Mouse (Mus musculus): ENCODE data around the gene Gdap2. TPM values are rescaled to one million over a fixed set of nuclear protein-coding genes. Genes with fewer than 3 reads are reported as not detected.

Gene Gdap2
- polyA plus RNA-seq (2014; fragmentation: Nextera tagmentation; extraction: Ambion mirVana): 26.3 and 27.0 TPM in 2 replicates

DNA sequence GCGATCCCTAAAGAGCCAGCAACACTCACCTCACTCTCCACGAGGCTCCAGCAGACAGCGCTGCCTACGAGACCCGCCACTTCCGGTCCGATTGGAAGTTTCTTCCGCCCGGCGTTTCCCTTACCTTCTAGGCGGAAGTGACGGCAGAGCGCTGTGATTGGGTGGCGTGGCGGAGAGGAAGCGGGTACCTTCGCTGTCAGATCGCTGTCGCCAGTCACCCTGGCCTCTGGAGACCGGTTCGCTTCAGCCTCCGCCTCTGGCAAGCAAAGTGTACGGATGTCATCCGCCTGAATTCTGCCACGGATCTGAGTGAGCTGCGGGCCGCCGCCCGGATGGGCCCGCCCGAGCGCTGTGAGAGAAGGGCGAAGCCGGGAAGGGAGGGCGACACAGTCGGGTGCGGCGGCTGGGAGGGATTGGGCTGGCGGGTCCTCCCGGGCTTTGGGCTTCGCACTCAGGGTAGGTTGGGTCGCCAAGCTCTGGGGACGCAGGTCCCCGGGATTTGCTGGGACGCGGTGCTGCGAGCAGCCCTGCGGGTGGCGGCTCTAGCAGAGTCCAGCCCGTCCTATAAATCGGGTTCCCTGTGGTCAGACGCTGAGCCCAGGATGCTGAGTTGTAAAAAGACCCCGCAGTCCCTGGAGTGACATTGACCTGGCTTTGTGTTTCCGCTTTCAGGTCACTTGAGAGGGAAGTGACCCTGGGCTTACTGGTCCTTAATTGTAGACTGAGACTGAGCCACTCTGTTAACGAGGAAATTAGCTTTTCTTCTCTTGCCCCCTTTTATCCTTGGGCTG lies at the start of gene Gdap2, which contains the start of gene Wdr3:
Gdap2 (plus strand) TSS at position 67 of the 791 bp plus-strand sequence.
Wdr3 (minus strand) TSS at position 93 of the 791 bp plus-strand sequence.
- Histone ChIP-seq H3K27me3 (replicated peaks; ENCODE audit: control insufficient read depth, insufficient read depth, low read length) (no peaks in the 10 kb centered on the region), H3K9ac (ENCODE audit: low read length) (peak within 1 kb of the TSS; percentile 68), H3K4me1 (replicated peaks; ENCODE audit: control insufficient read depth, insufficient read depth, low read length) (peaks cover 8% of the 10 kb centered on the region), H3K4me2 (ENCODE audit: low read length) (peak within 1 kb of the TSS; percentile 78), H3K36me3 (ENCODE audit: control insufficient read depth, insufficient read depth, low read length) (peaks cover 23% of the 10 kb centered on the region), H3K9me3 (ENCODE audit: control insufficient read depth, low read length) (no peaks in the 10 kb centered on the region), H3K27ac (ENCODE audit: low read depth) (peak within 1 kb of the TSS; percentile 64), H3K4me3 (ENCODE audit: low read depth, low read length) (peak within 1 kb of the TSS; percentile 92)
- DNase-seq (ENCODE audit: low spot score): peak; percentile 92
- peak; percentile 94 for ATAC-seq (replicated peaks; ENCODE audit: low FRiP score, low TSS enrichment, low read depth)
- WGBS: under 1% methylated on average over 55 of the region's 55 CpGs

GRCm38 (mm10) chr3:100118681-100119080 lies 43.5 kb upstream of the Gdap2 start:
- 78% methylated on average over 2 of the region's 2 CpGs for WGBS
- Histone ChIP-seq H3K9ac (ENCODE audit: low read length) (no peak overlapping the region), H3K27me3 (replicated peaks; ENCODE audit: control insufficient read depth, insufficient read depth, low read length) (no peaks in the 10 kb centered on the region), H3K4me3 (ENCODE audit: low read depth, low read length) (no peak overlapping the region), H3K4me2 (ENCODE audit: low read length) (no peak overlapping the region), H3K36me3 (ENCODE audit: control insufficient read depth, insufficient read depth, low read length) (no peaks in the 10 kb centered on the region), H3K4me1 (replicated peaks; ENCODE audit: control insufficient read depth, insufficient read depth, low read length) (0 out of 2 replicates have a peak, but pooled peaks cover 3% of the 10 kb centered on the region), H3K9me3 (ENCODE audit: control insufficient read depth, low read length) (no peaks in the 10 kb centered on the region), H3K27ac (ENCODE audit: low read depth) (no peak overlapping the region)
- no peak for DNase-seq (ENCODE audit: low spot score)
- ATAC-seq (replicated peaks; ENCODE audit: low FRiP score, low TSS enrichment, low read depth): no peak

DNA sequence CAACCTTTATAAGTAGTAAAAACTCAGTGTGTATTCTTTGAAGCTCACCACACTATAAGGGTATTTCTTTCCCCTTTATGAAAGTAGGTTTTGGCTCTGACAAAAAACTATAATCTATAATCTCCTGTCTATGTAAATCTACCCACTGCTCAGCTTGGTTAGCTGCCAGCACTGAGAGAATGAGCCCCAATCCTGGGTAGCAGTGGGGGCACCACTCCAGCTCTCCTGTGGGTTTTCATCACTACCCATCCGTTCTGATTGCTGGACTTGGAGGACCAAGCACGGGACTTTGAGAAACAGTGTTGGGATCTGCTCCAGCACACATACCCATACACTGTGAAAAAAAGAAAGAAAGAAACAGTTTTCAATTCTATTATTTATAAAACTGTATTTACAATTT lies 40.2 kb upstream of the Gdap2 start:
- Histone ChIP-seq H3K27me3 (replicated peaks; ENCODE audit: control insufficient read depth, insufficient read depth, low read length) (no peaks in the 10 kb centered on the region), H3K4me1 (replicated peaks; ENCODE audit: control insufficient read depth, insufficient read depth, low read length) (0 out of 2 replicates have a peak, but pooled peaks cover 3% of the 10 kb centered on the region), H3K4me2 (ENCODE audit: low read length) (no peak overlapping the region), H3K9me3 (ENCODE audit: control insufficient read depth, low read length) (no peaks in the 10 kb centered on the region), H3K36me3 (ENCODE audit: control insufficient read depth, insufficient read depth, low read length) (no peaks in the 10 kb centered on the region), H3K9ac (ENCODE audit: low read length) (no peak overlapping the region), H3K27ac (ENCODE audit: low read depth) (no peak overlapping the region), H3K4me3 (ENCODE audit: low read depth, low read length) (no peak overlapping the region)
- no peak for DNase-seq (ENCODE audit: low spot score)
- 53% methylated on average over 2 of the region's 2 CpGs for WGBS
- no peak for ATAC-seq (replicated peaks; ENCODE audit: low FRiP score, low TSS enrichment, low read depth)

GRCm38 (mm10) chr3:100122445-100122844 lies 39.7 kb upstream of the Gdap2 start:
- no peak for ATAC-seq (replicated peaks; ENCODE audit: low FRiP score, low TSS enrichment, low read depth)

GRCm38 (mm10) chr3:100160682-100161445 lies 1.3 kb upstream of the Gdap2 start:
- Histone ChIP-seq H3K4me1 (replicated peaks; ENCODE audit: control insufficient read depth, insufficient read depth, low read length) (peaks cover 8% of the 10 kb centered on the region), H3K9ac (ENCODE audit: low read length) (peak overlapping the region; percentile 68), H3K36me3 (ENCODE audit: control insufficient read depth, insufficient read depth, low read length) (peaks cover 40% of the 10 kb centered on the region), H3K27ac (ENCODE audit: low read depth) (no peak overlapping the region), H3K4me3 (ENCODE audit: low read depth, low read length) (peak overlapping the region; percentile 92; the same call in 1 of the 2 replicates), H3K9me3 (ENCODE audit: control insufficient read depth, low read length) (no peaks in the 10 kb centered on the region), H3K4me2 (ENCODE audit: low read length) (peak overlapping the region; percentile 78), H3K27me3 (replicated peaks; ENCODE audit: control insufficient read depth, insufficient read depth, low read length) (no peaks in the 10 kb centered on the region)
- WGBS: 88% methylated on average over 15 of the region's 15 CpGs
- ATAC-seq (replicated peaks; ENCODE audit: low FRiP score, low TSS enrichment, low read depth) (no peak), DNase-seq (ENCODE audit: low spot score) (no peak)

More at GRCm38 (mm10) chr3:100122445-100122844, 39.7 kb upstream of the Gdap2 start:
- H3K27me3 ChIP-seq (replicated peaks; ENCODE audit: control insufficient read depth, insufficient read depth, low read length): no peaks in the 10 kb centered on the region
- H3K9me3 ChIP-seq (ENCODE audit: control insufficient read depth, low read length): no peaks in the 10 kb centered on the region
- DNase-seq (ENCODE audit: low spot score): no peak
- H3K4me2 ChIP-seq (ENCODE audit: low read length): no peak overlapping the region
- no peak overlapping the region for H3K9ac ChIP-seq (ENCODE audit: low read length)
- no peaks in the 10 kb centered on the region for H3K36me3 ChIP-seq (ENCODE audit: control insufficient read depth, insufficient read depth, low read length)
- 0 out of 2 replicates have a peak, but pooled peaks cover 3% of the 10 kb centered on the region for H3K4me1 ChIP-seq (replicated peaks; ENCODE audit: control insufficient read depth, insufficient read depth, low read length)
- WGBS: 36% methylated on average over 1 of the region's 1 CpGs
- no peak overlapping the region for H3K4me3 ChIP-seq (ENCODE audit: low read depth, low read length)
- peak overlapping the region; percentile 27; the same call in 1 of the 2 replicates for H3K27ac ChIP-seq (ENCODE audit: low read depth)

- peaks cover 8% of the 10 kb centered on the region for H3K4me1 ChIP-seq (replicated peaks; ENCODE audit: control insufficient read depth, insufficient read depth, low read length)
- H3K9ac ChIP-seq (ENCODE audit: low read length): peak overlapping the region; percentile 68
- H3K4me2 ChIP-seq (ENCODE audit: low read length): peak overlapping the region; percentile 78
- peak overlapping the region; percentile 92 for H3K4me3 ChIP-seq (ENCODE audit: low read depth, low read length)
- peak; percentile 51 for DNase-seq (ENCODE audit: low spot score)
- no peaks in the 10 kb centered on the region for H3K9me3 ChIP-seq (ENCODE audit: control insufficient read depth, low read length)
- peaks cover 30% of the 10 kb centered on the region for H3K36me3 ChIP-seq (ENCODE audit: control insufficient read depth, insufficient read depth, low read length)
- ATAC-seq (replicated peaks; ENCODE audit: low FRiP score, low TSS enrichment, low read depth): no peak; the same call in 1 of the 2 replicates
- H3K27ac ChIP-seq (ENCODE audit: low read depth): peak overlapping the region; percentile 64; the same call in 1 of the 2 replicates
- H3K27me3 ChIP-seq (replicated peaks; ENCODE audit: control insufficient read depth, insufficient read depth, low read length): no peaks in the 10 kb centered on the region
- WGBS: 2% methylated on average over 35 of the region's 35 CpGs
Observed at GRCm38 (mm10) chr3:100161665-100162314, 391 bp upstream of the Gdap2 start.

- H3K36me3 ChIP-seq (ENCODE audit: control insufficient read depth, insufficient read depth, low read length): peaks cover 18% of the 10 kb centered on the region
- H3K4me2 ChIP-seq (ENCODE audit: low read length): no peak overlapping the region
- H3K9me3 ChIP-seq (ENCODE audit: control insufficient read depth, low read length): no peaks in the 10 kb centered on the region
- DNase-seq (ENCODE audit: low spot score) (no peak), ATAC-seq (replicated peaks; ENCODE audit: low FRiP score, low TSS enrichment, low read depth) (no peak)
- H3K4me3 ChIP-seq (ENCODE audit: low read depth, low read length): no peak overlapping the region
- 86% methylated on average over 2 of the region's 2 CpGs for WGBS
- no peaks in the 10 kb centered on the region for H3K27me3 ChIP-seq (replicated peaks; ENCODE audit: control insufficient read depth, insufficient read depth, low read length)
- H3K4me1 ChIP-seq (replicated peaks; ENCODE audit: control insufficient read depth, insufficient read depth, low read length): peaks cover 8% of the 10 kb centered on the region
- H3K9ac ChIP-seq (ENCODE audit: low read length): no peak overlapping the region
- H3K27ac ChIP-seq (ENCODE audit: low read depth): no peak overlapping the region
Observed at GRCm38 (mm10) chr3:100163556-100163955, 1.4 kb downstream of the Gdap2 start.

DNA sequence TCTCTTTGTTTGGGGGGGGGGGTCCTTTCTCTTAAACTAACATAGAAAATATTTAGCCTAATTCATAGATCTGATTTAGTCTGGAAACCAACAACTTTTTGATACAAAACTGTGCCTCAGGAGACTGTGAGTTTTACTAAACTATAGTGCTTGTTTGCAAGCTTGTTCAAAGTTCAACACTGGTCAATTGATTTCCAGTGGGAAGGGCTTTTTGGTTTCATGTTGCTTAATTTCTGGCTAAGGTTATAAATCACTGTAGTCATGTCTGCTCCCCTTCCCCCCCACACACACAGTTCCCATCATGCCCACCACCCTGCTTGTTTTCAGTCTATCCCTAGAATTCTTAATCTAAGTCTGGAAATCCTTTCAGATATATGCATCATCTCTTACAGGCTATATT lies 2.8 kb downstream of the Gdap2 start:
- Histone ChIP-seq H3K4me2 (ENCODE audit: low read length) (no peak overlapping the region), H3K9ac (ENCODE audit: low read length) (no peak overlapping the region), H3K4me3 (ENCODE audit: low read depth, low read length) (no peak overlapping the region), H3K9me3 (ENCODE audit: control insufficient read depth, low read length) (no peaks in the 10 kb centered on the region), H3K27ac (ENCODE audit: low read depth) (no peak overlapping the region), H3K36me3 (ENCODE audit: control insufficient read depth, insufficient read depth, low read length) (peaks cover 6% of the 10 kb centered on the region; the same call in 1 of the 2 replicates), H3K27me3 (replicated peaks; ENCODE audit: control insufficient read depth, insufficient read depth, low read length) (no peaks in the 10 kb centered on the region), H3K4me1 (replicated peaks; ENCODE audit: control insufficient read depth, insufficient read depth, low read length) (peaks cover 8% of the 10 kb centered on the region)
- DNase-seq (ENCODE audit: low spot score): no peak
- ATAC-seq (replicated peaks; ENCODE audit: low FRiP score, low TSS enrichment, low read depth): no peak
